Mouse (Mus musculus): ENCODE measurements around the gene Ppp4c. TPM values are rescaled to one million over a fixed set of nuclear protein-coding genes. Genes with fewer than 3 reads are reported as not detected.

The Ppp4c gene
- polyA plus RNA-seq, 1 experiment from 2014 or later, result 293 TPM

- no peaks in the 10 kb centered on the region for H3K9me3 ChIP-seq
- H3K27ac ChIP-seq, result no peak overlapping the region
- H3K27me3 ChIP-seq (replicated peaks), result no peaks in the 10 kb centered on the region
- H3K4me3 ChIP-seq, result no peak overlapping the region
- H3K36me3 ChIP-seq, result peaks cover 32% of the 10 kb centered on the region
- peak overlapping the region; percentile 93 for H3K4me2 ChIP-seq (replicated peaks)
- H3K9ac ChIP-seq, result peak overlapping the region; percentile 81; the same call in 1 of the 2 replicates
- peaks cover 21% of the 10 kb centered on the region for H3K4me1 ChIP-seq
- WGBS, result 74% methylated on average over 4 of the region's 4 CpGs
- no peak for ATAC-seq (ENCODE audit: low FRiP score, low read depth)
Observed at GRCm38 (mm10) chr7:126760956-126761355, 31.3 kb downstream of the Ppp4c start.

- peak overlapping the region; percentile 81 for H3K9ac ChIP-seq
- no peak for ATAC-seq (ENCODE audit: low FRiP score, low read depth)
- peak overlapping the region; percentile 78 for H3K4me3 ChIP-seq
- peaks cover 21% of the 10 kb centered on the region for H3K4me1 ChIP-seq
- H3K9me3 ChIP-seq, result no peaks in the 10 kb centered on the region
- peak overlapping the region; percentile 58 for H3K27ac ChIP-seq
- H3K27me3 ChIP-seq (replicated peaks), result no peaks in the 10 kb centered on the region
- H3K36me3 ChIP-seq, result peaks cover 26% of the 10 kb centered on the region
- peak overlapping the region; percentile 93 for H3K4me2 ChIP-seq (replicated peaks)
- 14% methylated on average over 3 of the region's 3 CpGs for WGBS
Observed at GRCm38 (mm10) chr7:126760391-126760802, 31.9 kb downstream of the Ppp4c start.

GRCm38 (mm10) chr7:126759672-126760390 lies 32.5 kb downstream of the Ppp4c start:
- peak overlapping the region; percentile 93 for H3K4me2 ChIP-seq (replicated peaks)

GRCm38 (mm10) chr7:126759050-126759671 lies 33.1 kb downstream of the Ppp4c start, which contains the start of gene Mapk3:
Gene Mapk3, plus strand, starts transcription at chr7:126759601.
- Histone ChIP-seq H3K4me2 (replicated peaks) (peak within 1 kb of the TSS; percentile 93), H3K4me1 (peaks cover 26% of the 10 kb centered on the region), H3K27me3 (replicated peaks) (no peaks in the 10 kb centered on the region), H3K9ac (peak within 1 kb of the TSS; percentile 81), H3K36me3 (peaks cover 14% of the 10 kb centered on the region), H3K4me3 (peak within 1 kb of the TSS; percentile 78), H3K9me3 (no peaks in the 10 kb centered on the region), H3K27ac (peak within 1 kb of the TSS; percentile 58)
- peak; percentile 70 for ATAC-seq (ENCODE audit: low FRiP score, low read depth)
- WGBS, result 2% methylated on average over 33 of the region's 38 CpGs

More at GRCm38 (mm10) chr7:126759672-126760390, 32.5 kb downstream of the Ppp4c start:
- H3K27ac ChIP-seq, result peak overlapping the region; percentile 58
- H3K4me1 ChIP-seq, result peaks cover 24% of the 10 kb centered on the region
- H3K36me3 ChIP-seq, result peaks cover 21% of the 10 kb centered on the region
- ATAC-seq (ENCODE audit: low FRiP score, low read depth), result peak; percentile 71
- no peaks in the 10 kb centered on the region for H3K27me3 ChIP-seq (replicated peaks)
- H3K9ac ChIP-seq, result peak overlapping the region; percentile 81
- WGBS, result 2% methylated on average over 24 of the region's 24 CpGs
- H3K4me3 ChIP-seq, result peak overlapping the region; percentile 78
- H3K9me3 ChIP-seq, result no peaks in the 10 kb centered on the region

GRCm38 (mm10) chr7:126758539-126758938 lies 33.8 kb downstream of the Ppp4c start:
- H3K4me2 ChIP-seq (replicated peaks), result no peak overlapping the region
- peaks cover 8% of the 10 kb centered on the region for H3K36me3 ChIP-seq
- WGBS, result 60% methylated on average over 7 of the region's 7 CpGs
- no peak overlapping the region for H3K27ac ChIP-seq
- no peak overlapping the region for H3K4me3 ChIP-seq
- no peaks in the 10 kb centered on the region for H3K27me3 ChIP-seq (replicated peaks)
- peaks cover 26% of the 10 kb centered on the region for H3K4me1 ChIP-seq
- ATAC-seq (ENCODE audit: low FRiP score, low read depth), result no peak
- H3K9me3 ChIP-seq, result no peaks in the 10 kb centered on the region
- H3K9ac ChIP-seq, result no peak overlapping the region

DNA sequence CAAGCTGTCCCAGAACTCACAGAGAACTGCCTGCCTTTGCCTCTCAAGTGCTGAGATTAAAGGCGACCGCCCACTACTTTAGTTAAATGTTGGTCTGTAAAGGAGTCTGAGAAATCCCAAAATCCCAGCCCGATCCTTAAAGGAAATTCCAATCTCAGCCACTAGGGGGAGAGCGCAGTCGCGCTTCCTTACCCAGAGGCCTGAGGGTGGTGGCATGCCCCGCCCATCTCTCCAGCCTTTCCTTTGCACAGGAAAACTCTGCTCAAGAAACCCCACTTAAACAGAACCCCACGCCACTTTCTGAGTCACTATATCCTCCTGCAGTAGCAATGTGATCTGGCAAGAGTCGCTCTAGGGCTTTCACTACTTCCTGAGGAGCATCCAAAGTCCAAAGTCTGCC lies 37.4 kb downstream of the Ppp4c start:
- ATAC-seq (ENCODE audit: low FRiP score, low read depth), result peak; percentile 48
- WGBS, result 1% methylated on average over 9 of the region's 9 CpGs
- peaks cover 6% of the 10 kb centered on the region; the same call in 1 of the 2 replicates for H3K4me1 ChIP-seq
- no peak overlapping the region for H3K4me3 ChIP-seq
- no peaks in the 10 kb centered on the region for H3K36me3 ChIP-seq
- H3K4me2 ChIP-seq (replicated peaks), result peak overlapping the region; percentile 32; the same call in 1 of the 2 replicates
- H3K9ac ChIP-seq, result no peak overlapping the region
- H3K9me3 ChIP-seq, result no peaks in the 10 kb centered on the region
- H3K27me3 ChIP-seq (replicated peaks), result no peaks in the 10 kb centered on the region
- H3K27ac ChIP-seq, result no peak overlapping the region

DNA sequence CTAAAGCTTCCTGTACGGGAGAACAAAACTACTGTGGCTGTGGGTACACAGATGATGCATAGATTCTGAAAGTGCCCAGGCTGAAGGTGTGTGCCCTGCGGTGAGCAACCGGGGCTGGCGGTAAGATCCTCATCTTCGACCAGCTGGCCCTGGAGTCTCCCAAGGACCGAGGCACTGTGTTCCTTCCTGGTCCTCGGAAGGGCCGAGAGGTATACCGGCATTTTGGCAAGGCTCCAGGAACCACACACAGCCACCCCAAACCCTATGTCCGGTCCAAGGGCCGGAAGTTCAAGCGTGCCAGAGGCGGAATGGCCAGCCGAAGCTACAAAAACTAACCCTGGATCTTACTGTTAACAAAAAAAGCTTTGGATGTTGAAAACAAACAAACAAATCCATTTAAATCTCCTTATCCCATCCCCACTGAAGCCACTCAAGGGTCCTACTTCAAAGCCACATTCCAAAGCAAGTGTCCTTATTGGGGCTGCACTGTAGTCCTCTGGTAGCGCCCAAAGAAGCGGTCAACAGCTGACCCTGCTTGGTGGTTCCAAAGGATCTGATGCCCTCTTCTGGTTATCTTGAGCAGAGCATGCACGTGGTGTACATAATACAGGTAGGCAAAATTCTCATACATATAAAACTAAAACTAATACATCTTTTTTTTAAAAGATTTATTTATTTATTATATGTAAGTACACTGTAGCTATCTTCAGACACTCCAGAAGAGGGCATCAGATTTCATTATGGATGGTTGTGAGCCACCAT lies 42.5 kb downstream of the Ppp4c start:
- H3K9ac ChIP-seq, result no peak overlapping the region
- no peak overlapping the region for H3K4me3 ChIP-seq
- no peaks in the 10 kb centered on the region for H3K36me3 ChIP-seq
- no peak overlapping the region for H3K4me2 ChIP-seq (replicated peaks)
- H3K4me1 ChIP-seq, result 0 out of 2 replicates have a peak, but pooled peaks cover 3% of the 10 kb centered on the region
- ATAC-seq (ENCODE audit: low FRiP score, low read depth), result no peak
- WGBS, result 96% methylated on average over 17 of the region's 17 CpGs
- H3K9me3 ChIP-seq, result no peaks in the 10 kb centered on the region
- H3K27ac ChIP-seq, result no peak overlapping the region
- no peaks in the 10 kb centered on the region for H3K27me3 ChIP-seq (replicated peaks)

DNA sequence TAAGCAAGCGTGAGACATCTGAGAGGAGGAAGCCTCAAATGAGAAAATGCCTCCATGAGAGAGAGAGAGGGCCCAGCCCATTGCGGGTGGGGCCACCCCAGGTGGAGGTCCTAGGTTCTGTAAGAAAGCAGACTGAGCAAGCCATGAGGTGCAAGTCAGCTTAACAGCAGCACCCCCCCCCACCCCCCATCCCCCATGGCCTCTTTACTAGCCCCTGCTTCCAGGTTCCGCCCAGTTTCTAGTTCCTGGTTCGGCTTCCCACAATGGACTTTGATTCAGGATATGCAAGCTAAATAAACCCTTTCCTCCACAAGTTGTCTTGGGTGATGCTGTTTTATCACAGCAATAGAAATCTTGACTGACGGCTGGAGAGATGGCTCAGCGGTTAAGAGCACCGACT lies 43.5 kb downstream of the Ppp4c start:
- no peak for ATAC-seq (ENCODE audit: low FRiP score, low read depth)
- H3K27ac ChIP-seq, result no peak overlapping the region
- no peaks in the 10 kb centered on the region for H3K27me3 ChIP-seq (replicated peaks)
- H3K9ac ChIP-seq, result no peak overlapping the region
- H3K4me1 ChIP-seq, result no peaks in the 10 kb centered on the region
- 77% methylated on average over 7 of the region's 7 CpGs for WGBS
- no peak overlapping the region for H3K4me2 ChIP-seq (replicated peaks)
- no peaks in the 10 kb centered on the region for H3K36me3 ChIP-seq
- no peaks in the 10 kb centered on the region for H3K9me3 ChIP-seq
- no peak overlapping the region for H3K4me3 ChIP-seq

GRCm38 (mm10) chr7:126746798-126747197 lies 45.5 kb downstream of the Ppp4c start:
- WGBS, result 37% methylated on average over 6 of the region's 6 CpGs
- Histone ChIP-seq H3K9ac (no peak overlapping the region), H3K9me3 (no peaks in the 10 kb centered on the region), H3K36me3 (no peaks in the 10 kb centered on the region), H3K4me1 (no peaks in the 10 kb centered on the region), H3K27ac (no peak overlapping the region), H3K4me2 (replicated peaks) (no peak overlapping the region), H3K4me3 (no peak overlapping the region), H3K27me3 (replicated peaks) (no peaks in the 10 kb centered on the region)
- no peak for ATAC-seq (ENCODE audit: low FRiP score, low read depth)

DNA sequence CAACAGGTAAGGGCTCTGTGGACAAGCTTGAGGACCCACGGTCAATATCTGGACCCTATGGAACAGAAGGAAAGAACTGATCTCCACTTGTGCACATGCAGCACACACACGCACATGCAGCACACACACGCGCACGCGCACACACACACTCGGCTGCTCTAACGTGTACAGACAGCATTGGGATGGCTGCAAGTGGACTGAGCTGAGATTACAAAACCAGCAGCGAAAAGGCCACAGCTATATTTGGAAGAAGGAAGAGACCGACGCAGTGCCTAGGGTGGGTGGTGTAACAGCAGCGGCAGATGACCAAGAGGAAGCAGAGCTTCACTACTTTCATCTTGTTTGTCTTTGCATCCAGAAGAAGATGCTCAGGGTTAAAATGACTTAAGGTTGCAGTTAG lies 46.2 kb downstream of the Ppp4c start:
- H3K27ac ChIP-seq, result no peak overlapping the region
- WGBS, result 94% methylated on average over 12 of the region's 12 CpGs
- H3K27me3 ChIP-seq (replicated peaks), result no peaks in the 10 kb centered on the region

DNA sequence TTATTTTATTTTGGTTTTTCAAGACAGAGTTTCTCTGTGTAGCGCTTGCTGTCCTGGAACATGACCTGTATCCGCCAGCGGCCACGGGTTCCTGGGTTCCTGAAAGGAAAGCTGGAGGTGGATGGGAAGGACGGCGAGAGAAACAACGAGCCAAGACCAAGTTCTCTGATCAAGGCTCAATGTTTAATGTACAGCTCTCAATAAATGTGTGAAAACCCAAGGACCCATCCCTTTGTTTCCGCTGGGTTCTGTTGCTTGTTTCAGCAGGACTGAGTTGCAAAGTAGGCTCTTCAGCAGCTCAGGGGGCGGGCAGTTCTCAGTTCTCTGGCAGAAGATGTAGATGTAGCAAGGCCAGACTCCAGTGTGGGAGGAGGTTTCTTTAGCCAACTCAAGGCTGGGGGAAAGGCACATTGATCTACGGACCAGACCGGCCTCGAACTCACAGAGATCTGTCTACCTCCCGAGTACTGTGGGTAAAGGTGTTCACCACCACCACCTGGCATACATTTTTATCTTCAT lies 50.3 kb downstream of the Ppp4c start:
- Histone ChIP-seq H3K36me3 (no peaks in the 10 kb centered on the region), H3K4me1 (no peaks in the 10 kb centered on the region), H3K27me3 (replicated peaks) (no peaks in the 10 kb centered on the region), H3K4me3 (no peak overlapping the region), H3K4me2 (replicated peaks) (no peak overlapping the region), H3K9ac (no peak overlapping the region), H3K27ac (no peak overlapping the region), H3K9me3 (no peaks in the 10 kb centered on the region)
- 92% methylated on average over 13 of the region's 13 CpGs for WGBS
- no peak for ATAC-seq (ENCODE audit: low FRiP score, low read depth)

More for the DNA sequence above, 46.2 kb downstream of the Ppp4c start:
- Histone ChIP-seq H3K4me3 (no peak overlapping the region), H3K4me2 (replicated peaks) (no peak overlapping the region), H3K4me1 (no peaks in the 10 kb centered on the region), H3K9ac (no peak overlapping the region), H3K36me3 (no peaks in the 10 kb centered on the region), H3K9me3 (no peaks in the 10 kb centered on the region)
- ATAC-seq (ENCODE audit: low FRiP score, low read depth), result no peak

DNA sequence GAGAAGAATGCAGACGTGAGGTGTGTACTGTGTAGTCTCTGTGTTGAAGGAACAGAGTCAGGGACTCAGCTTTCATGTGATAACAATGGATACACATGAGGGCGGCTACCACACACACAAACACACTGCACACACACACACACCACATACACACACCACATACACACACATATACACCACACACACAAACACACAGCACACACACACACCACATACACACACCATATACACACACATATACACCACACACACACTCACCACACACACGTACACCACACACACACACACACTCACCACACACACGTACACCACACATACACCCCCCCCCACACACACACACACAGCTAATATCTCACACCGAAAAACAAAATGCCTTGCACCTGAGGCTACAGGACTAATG lies 50.8 kb downstream of the Ppp4c start:
- no peak overlapping the region for H3K9ac ChIP-seq
- H3K4me3 ChIP-seq, result no peak overlapping the region
- no peaks in the 10 kb centered on the region for H3K9me3 ChIP-seq
- 86% methylated on average over 5 of the region's 5 CpGs for WGBS
- no peaks in the 10 kb centered on the region for H3K36me3 ChIP-seq
- ATAC-seq (ENCODE audit: low FRiP score, low read depth), result no peak
- no peaks in the 10 kb centered on the region for H3K27me3 ChIP-seq (replicated peaks)
- no peak overlapping the region for H3K4me2 ChIP-seq (replicated peaks)
- no peak overlapping the region for H3K27ac ChIP-seq
- no peaks in the 10 kb centered on the region for H3K4me1 ChIP-seq

Data from neural tube, embryonic 12.5 days (tissue).